Mouse (Mus musculus) skeletal muscle tissue, adult 2 months (tissue): Measurements from ENCODE around the gene Btbd35f22.
"Not testable (repeated sequence)": the region's sequence is repeated elsewhere in the genome, so short reads cannot be mapped to it uniquely, and the experiment has no call there.

ENCODE experiments used
- DNase-seq: peaks from one replicate; pipeline ENCODE4 v3.0.0-alpha.2; 2012; ENCODE audit warnings: low read depth, low spot score

Gene Btbd35f22

DNA sequence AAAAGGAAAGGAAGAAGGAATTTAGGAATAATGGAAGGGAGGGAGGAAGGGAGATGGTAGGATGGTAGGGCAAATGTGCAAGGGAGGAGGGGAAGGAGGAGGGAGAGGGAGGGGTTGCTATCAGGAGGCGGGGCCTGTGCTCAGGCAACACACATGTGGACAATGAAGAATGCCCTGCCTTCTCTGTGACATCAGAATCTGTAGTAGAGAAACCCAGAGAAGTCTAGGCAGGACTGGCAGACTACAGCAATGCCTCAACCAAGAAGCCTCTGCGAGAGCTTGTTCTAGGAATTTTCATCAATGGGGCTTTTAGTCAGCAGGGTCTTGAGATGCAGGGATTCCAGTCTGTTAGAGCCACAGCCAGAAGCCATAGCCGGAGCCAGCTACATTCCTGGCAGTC, at the start of gene Btbd35f22:
Btbd35f22 (plus strand) TSS at position 301 of the 400 bp plus-strand sequence.
- DNase-seq, result not testable (repeated sequence)
